Mouse (Mus musculus) lung, postnatal 0 days (tissue): ENCODE measurements around the gene Rora.
A peak's percentile ranks its signal among the peaks of the same experiment; 100 is the strongest.

Experiments used
- CTCF ChIP-seq: IDR thresholded peaks from 2 replicates; pipeline ENCODE4 v1.5.1; 2016; ENCODE audit warnings: antibody characterized with exemption, mild to moderate bottlenecking
- EP300 ChIP-seq: IDR thresholded peaks from 2 replicates; pipeline ENCODE4 v1.6.1; 2016; ENCODE audit warnings: antibody characterized with exemption, mild to moderate bottlenecking, control low read depth

DNA sequence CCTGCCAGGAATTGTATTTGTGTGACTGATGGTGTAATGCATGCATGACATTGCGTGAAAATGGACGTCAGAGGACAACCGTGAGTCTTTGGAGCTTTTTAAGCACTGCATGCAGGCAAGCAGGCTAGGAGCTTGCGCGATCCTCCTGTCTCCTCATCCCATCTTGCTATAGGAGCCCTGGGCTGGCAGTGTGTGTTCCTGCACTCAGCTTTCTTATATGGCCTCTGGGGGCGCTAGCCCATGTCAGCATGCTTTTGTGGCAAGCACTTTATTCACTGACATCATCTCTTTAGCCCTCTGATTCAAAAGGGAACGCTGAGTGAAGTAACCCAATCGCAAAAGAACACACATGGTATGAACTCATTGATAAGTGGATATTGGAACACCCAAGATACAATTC is 105.7 kb downstream of the Rora start:
- peak; percentile 59 for TF ChIP-seq CTCF
- TF ChIP-seq EP300, result no peak
